9 mouse cellular contexts compared by ENCODE assay signal in genomic region chr1:179582021-179582433, GRCm38 (mm10). TPM values are rescaled to one million over a fixed set of nuclear protein-coding genes. Genes with fewer than 3 reads are reported as not detected.
A peak's percentile ranks its signal among the peaks of the same experiment; 100 is the strongest.
DNase-seq lines count a peak whose midpoint lies in the region; ATAC-seq and TF ChIP-seq lines count a peak whose summit lies in the region.
"Had no signal": no experiment of that assay in that cellular context is flagged by ENCODE, and none has a peak within 500 bp of the region (broad histone marks: within the 10 kb centered on the region; RNA-seq: fewer than 3 reads in every experiment).

No protein-coding gene starts in this region.

- H3K4me2 ChIP-seq in lung, embryonic 14.5 days = no peak overlapping the region
- H3K4me2 ChIP-seq in kidney, embryonic 15.5 days = peak overlapping the region; percentile 29; the same call in 1 of the 2 replicates
- H3K4me2 ChIP-seq: neural tube, embryonic 12.5 days had no signal

- ATAC-seq in lung, embryonic 14.5 days (ENCODE audit: insufficient read depth) = 0 out of 2 replicates have a peak, but pooled peaks have one; percentile 28
- peak; percentile 75 for ATAC-seq in kidney, embryonic 15.5 days (replicated peaks; ENCODE audit: low FRiP score)
- peak; percentile 47 for ATAC-seq in megakaryocyte progenitor cell, adult 5-6 weeks (replicated peaks; ENCODE audit: poor library complexity)

- 46% methylated on average over 6 of the region's 6 CpGs for WGBS in lung, embryonic 14.5 days
- 19% methylated on average over 6 of the region's 6 CpGs for WGBS in kidney, embryonic 15.5 days

- H3K9ac ChIP-seq in lung, embryonic 14.5 days = no peak overlapping the region
- H3K9ac ChIP-seq in kidney, embryonic 15.5 days = no peak overlapping the region
- H3K9ac ChIP-seq: neural tube, embryonic 12.5 days had no signal

- no peak overlapping the region for H3K4me3 ChIP-seq in lung, embryonic 14.5 days (ENCODE audit: low read depth, low read length)
- no peak overlapping the region for H3K4me3 ChIP-seq in kidney, embryonic 15.5 days (replicated peaks)
- H3K4me3 ChIP-seq: neural tube, embryonic 12.5 days had no signal

- TF ChIP-seq CTCF in lung, embryonic 14.5 days (IDR thresholded peaks at IDR 0.05; ENCODE audit: low read depth) = no peak

- H3K4me1 ChIP-seq in lung, embryonic 14.5 days (ENCODE audit: insufficient read depth) = no peaks in the 10 kb centered on the region
- peaks cover 24% of the 10 kb centered on the region for H3K4me1 ChIP-seq in kidney, embryonic 15.5 days

- intact Hi-C loops in left cerebral cortex, postnatal 4 days (cut with DNase I) = no loop called here

- H3K27ac ChIP-seq in lung, embryonic 14.5 days (ENCODE audit: low read depth) = no peak overlapping the region
- H3K27ac ChIP-seq in kidney, embryonic 15.5 days = peak overlapping the region; percentile 49
- H3K27ac ChIP-seq: neural tube, embryonic 12.5 days had no signal

- peaks cover 12% of the 10 kb centered on the region; the same call in 1 of the 2 replicates for H3K36me3 ChIP-seq in lung, embryonic 14.5 days (ENCODE audit: insufficient read depth)
- H3K36me3 ChIP-seq in kidney, embryonic 15.5 days = peaks cover 17% of the 10 kb centered on the region

- H3K9me3 ChIP-seq in lung, embryonic 14.5 days (ENCODE audit: low read depth, low read length) = no peaks in the 10 kb centered on the region
- no peaks in the 10 kb centered on the region for H3K9me3 ChIP-seq in kidney, embryonic 15.5 days (replicated peaks)
- H3K9me3 ChIP-seq: neural tube, embryonic 12.5 days had no signal

- no peaks in the 10 kb centered on the region for H3K27me3 ChIP-seq in lung, embryonic 14.5 days (ENCODE audit: insufficient read depth, low read length)
- H3K27me3 ChIP-seq in kidney, embryonic 15.5 days = no peaks in the 10 kb centered on the region
- H3K27me3 ChIP-seq: neural tube, embryonic 12.5 days had no signal

- no peak for DNase-seq in lung, embryonic 14.5 days
- DNase-seq in lung, postnatal 14 days = no peak
- DNase-seq in heart, adult 9 months (ENCODE audit: low spot score in 2 of 2) = peak; percentile 67 to 73
- DNase-seq in left cerebral cortex, adult 11 months (ENCODE audit: low spot score) = no peak
- DNase-seq in ovary, adult 18-20 months (ENCODE audit: low spot score) = no peak
- no peak for DNase-seq in left cerebral cortex, postnatal 4 days

RNA-seq across cellular contexts. Expression of gene Cnst, which starts 35.9 kb away (rescaled TPM):
- polyA plus RNA-seq in lung, embryonic 14.5 days (2014; fragmentation: Nextera tagmentation; extraction: Ambion mirVana) = 17.1 and 18.2 TPM in 2 replicates
- 13.8 and 15.1 TPM in 2 replicates for polyA plus RNA-seq in kidney, embryonic 15.5 days (2015; fragmentation: Nextera tagmentation; extraction: Ambion mirVana)
- 8.3 and 13.0 TPM in 2 replicates for total RNA-seq in megakaryocyte progenitor cell, adult 5-6 weeks (2015)
- total RNA-seq in megakaryocyte progenitor cell, adult 5-6 weeks (2017) = 14.2 and 15.8 TPM in 2 replicates
- 10 to 100 TPM; 26.3 to 28.9 TPM for total RNA-seq in left cerebral cortex, postnatal 4 days (2021)

RNA-seq across cellular contexts. Expression of gene Tfb2m, which starts 36.0 kb away (rescaled TPM):
- 26.6 and 34.6 TPM in 2 replicates for polyA plus RNA-seq in lung, embryonic 14.5 days (2014; fragmentation: Nextera tagmentation; extraction: Ambion mirVana)
- polyA plus RNA-seq in kidney, embryonic 15.5 days (2015; fragmentation: Nextera tagmentation; extraction: Ambion mirVana) = 29.2 and 33.6 TPM in 2 replicates
- 46.2 and 50.3 TPM in 2 replicates for total RNA-seq in megakaryocyte progenitor cell, adult 5-6 weeks (2015)
- 43.9 and 50.6 TPM in 2 replicates for total RNA-seq in megakaryocyte progenitor cell, adult 5-6 weeks (2017)
- total RNA-seq in left cerebral cortex, postnatal 4 days (2021) = 10 to 100 TPM; 28.1 to 28.2 TPM

Comparison
In these comparisons a context has a peak if more than half of its experiments do, and no peak if none do; other contexts are left out.
1. DNase-seq: peak in heart, adult 9 months (2 of 2); none in lung, embryonic 14.5 days (single experiment), lung, postnatal 14 days (single experiment), left cerebral cortex, adult 11 months (single experiment), ovary, adult 18-20 months (single experiment) and left cerebral cortex, postnatal 4 days (single experiment).
2. Peak in every context shown above with its lines, with median percentiles within 50 percentile points of each other: ATAC-seq.